Mouse (Mus musculus) liver, embryonic 14.5 days (tissue): ENCODE results near the gene Gbp10.
"Not testable (repeated sequence)": the region's sequence is repeated elsewhere in the genome, so short reads cannot be mapped to it uniquely, and the experiment has no call there.

Source experiments
- CTCF ChIP-seq: IDR thresholded peaks from 2 replicates; pipeline ENCODE4 v1.5.1; 2016; ENCODE audit warnings: antibody characterized with exemption, low read depth, control low read depth
- EP300 ChIP-seq: IDR thresholded peaks from 2 replicates; pipeline ENCODE4 v1.6.1; 2016; ENCODE audit warnings: antibody characterized with exemption, low read depth

- not testable (repeated sequence) for TF ChIP-seq CTCF, EP300
Measured at GRCm38 (mm10) chr5:105196308-105196707, 43.0 kb downstream of the Gbp10 start.
